In the genomic region with DNA sequence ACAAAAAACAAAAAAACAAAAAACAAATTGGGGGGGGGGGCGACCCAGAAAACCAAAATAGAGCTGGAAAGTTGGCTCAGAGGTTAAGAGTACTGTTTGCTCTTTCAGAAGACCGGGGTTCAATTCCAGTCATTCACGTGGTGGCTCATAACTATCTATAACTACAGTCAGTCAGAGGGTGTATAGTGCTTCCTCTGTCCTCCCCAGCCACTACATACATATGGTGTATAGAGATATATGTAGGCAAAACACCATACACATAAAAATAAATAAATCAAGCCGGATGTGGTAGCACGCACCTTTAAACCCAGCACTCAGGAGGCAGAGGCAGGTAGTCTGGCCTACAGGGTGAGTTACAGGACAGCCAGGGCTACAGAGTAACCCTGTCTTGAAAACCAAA, we compare ENCODE assay signal across 20 mouse cellular contexts. TPM values are rescaled to one million over a fixed set of nuclear protein-coding genes. Genes with fewer than 3 reads are reported as not detected.
DNase-seq lines count a peak whose midpoint lies in the region; ATAC-seq and TF ChIP-seq lines count a peak whose summit lies in the region.
"Had no signal": no experiment of that assay in that cellular context is flagged by ENCODE, and none has a peak within 500 bp of the region (broad histone marks: within the 10 kb centered on the region; RNA-seq: fewer than 3 reads in every experiment).

No protein-coding gene starts in this region.

- H3K4me3 ChIP-seq in liver, embryonic 11.5 days (ENCODE audit: low read depth, low read length): no peak overlapping the region
- no peak overlapping the region for H3K4me3 ChIP-seq in liver, embryonic 13.5 days (replicated peaks)
- no peak overlapping the region for H3K4me3 ChIP-seq in liver, postnatal 0 days (ENCODE audit: low read depth, low read length)
- H3K4me3 ChIP-seq: embryonic facial prominence, embryonic 12.5 days; forebrain, embryonic 13.5 days; gastrocnemius, adult 2 months; heart, embryonic 13.5 days; hindbrain, embryonic 13.5 days had no signal

- H3K9ac ChIP-seq in liver, embryonic 11.5 days (ENCODE audit: low read depth, low read length): no peak overlapping the region
- H3K9ac ChIP-seq in liver, embryonic 13.5 days: no peak overlapping the region
- H3K9ac ChIP-seq in liver, postnatal 0 days (replicated peaks): no peak overlapping the region
- H3K9ac ChIP-seq: embryonic facial prominence, embryonic 12.5 days; forebrain, embryonic 13.5 days; heart, embryonic 13.5 days; hindbrain, embryonic 13.5 days had no signal

- peak; percentile 60; the same call in 1 of the 2 replicates for ATAC-seq in liver, embryonic 11.5 days (replicated peaks; ENCODE audit: low FRiP score)
- peak; percentile 73 for ATAC-seq in liver, embryonic 13.5 days (ENCODE audit: low read depth)
- ATAC-seq in liver, postnatal 0 days: peak; percentile 83
- ATAC-seq: activated CD4-positive, CD25-positive, alpha-beta regulatory T cell, adult 4 months; forebrain, embryonic 13.5 days; hindbrain, postnatal 0 days; Patski had no signal

- no peak for TF ChIP-seq CTCF in liver, postnatal 0 days (IDR thresholded peaks at IDR 0.05; ENCODE audit: low read depth)

- peaks cover 3% of the 10 kb centered on the region; the same call in 1 of the 2 replicates for H3K4me1 ChIP-seq in liver, embryonic 11.5 days (replicated peaks; ENCODE audit: control insufficient read depth, insufficient read depth, low read length)
- H3K4me1 ChIP-seq in liver, embryonic 13.5 days (replicated peaks): peaks cover 15% of the 10 kb centered on the region
- H3K4me1 ChIP-seq in liver, postnatal 0 days (ENCODE audit: insufficient read depth): no peaks in the 10 kb centered on the region
- H3K4me1 ChIP-seq: embryonic facial prominence, embryonic 12.5 days; forebrain, embryonic 13.5 days; hindbrain, embryonic 13.5 days had no signal

- TF ChIP-seq EP300 in liver, postnatal 0 days (IDR thresholded peaks at IDR 0.05; ENCODE audit: low read depth): no peak

- H3K27ac ChIP-seq in liver, embryonic 11.5 days (ENCODE audit: low read depth, low read length): no peak overlapping the region
- peak overlapping the region; percentile 66 for H3K27ac ChIP-seq in liver, embryonic 13.5 days
- no peak overlapping the region for H3K27ac ChIP-seq in liver, postnatal 0 days (ENCODE audit: low read depth)
- H3K27ac ChIP-seq: embryonic facial prominence, embryonic 12.5 days; forebrain, embryonic 13.5 days; gastrocnemius, adult 2 months; heart, embryonic 13.5 days; hindbrain, embryonic 13.5 days; hindbrain, postnatal 0 days had no signal

- no peak overlapping the region for H3K4me2 ChIP-seq in liver, embryonic 11.5 days
- H3K4me2 ChIP-seq in liver, embryonic 13.5 days: no peak overlapping the region
- no peak overlapping the region for H3K4me2 ChIP-seq in liver, postnatal 0 days (ENCODE audit: low read depth, low read length)
- H3K4me2 ChIP-seq: embryonic facial prominence, embryonic 12.5 days; forebrain, embryonic 13.5 days; heart, embryonic 13.5 days; hindbrain, embryonic 13.5 days had no signal

- no peaks in the 10 kb centered on the region for H3K9me3 ChIP-seq in liver, embryonic 11.5 days (ENCODE audit: control insufficient read depth, low read length)
- no peaks in the 10 kb centered on the region for H3K9me3 ChIP-seq in liver, embryonic 13.5 days (replicated peaks)
- H3K9me3 ChIP-seq in liver, postnatal 0 days (ENCODE audit: low read length): no peaks in the 10 kb centered on the region
- H3K9me3 ChIP-seq: embryonic facial prominence, embryonic 12.5 days; forebrain, embryonic 13.5 days; heart, embryonic 13.5 days; hindbrain, embryonic 13.5 days had no signal

- WGBS in liver, embryonic 11.5 days: 77% methylated on average over 5 of the region's 5 CpGs
- 57% methylated on average over 5 of the region's 5 CpGs for WGBS in liver, embryonic 13.5 days (ENCODE audit: insufficient replicate concordance)
- 68% methylated on average over 5 of the region's 5 CpGs for WGBS in liver, postnatal 0 days (ENCODE audit: insufficient replicate concordance)

- peaks cover 26% of the 10 kb centered on the region for H3K36me3 ChIP-seq in liver, embryonic 11.5 days (ENCODE audit: control insufficient read depth, insufficient read depth, low read length)
- H3K36me3 ChIP-seq in liver, embryonic 13.5 days: peaks cover 40% of the 10 kb centered on the region
- peaks cover 46% of the 10 kb centered on the region for H3K36me3 ChIP-seq in liver, postnatal 0 days (replicated peaks; ENCODE audit: insufficient read depth, low read length)

- no peak for DNase-seq in liver, embryonic 11.5 days (ENCODE audit: low spot score)
- no peak for DNase-seq in liver
- DNase-seq in liver, embryonic 13.5 days: no peak
- DNase-seq in liver, postnatal 0 days: no peak
- no peak for DNase-seq in lung, postnatal 4 days
- no peak for DNase-seq in kidney, postnatal 36 days
- no peak for DNase-seq in spleen, postnatal 36 days (ENCODE audit: low spot score in 2 of 2)
- DNase-seq: adrenal gland, postnatal 14 days; cerebellum, adult 2 months; cerebellum, postnatal 10 days; gastrocnemius, adult 2 months; gastrocnemius, postnatal 25 days; heart, postnatal 36 days had no signal

- no peaks in the 10 kb centered on the region for H3K27me3 ChIP-seq in liver, embryonic 11.5 days (replicated peaks; ENCODE audit: control insufficient read depth, insufficient read depth, low read length)
- H3K27me3 ChIP-seq in liver, embryonic 13.5 days: no peaks in the 10 kb centered on the region
- H3K27me3 ChIP-seq in liver, postnatal 0 days (ENCODE audit: insufficient read depth, low read length): no peaks in the 10 kb centered on the region
- H3K27me3 ChIP-seq: embryonic facial prominence, embryonic 12.5 days; forebrain, embryonic 13.5 days; heart, embryonic 13.5 days; hindbrain, embryonic 13.5 days; Patski had no signal

RNA-seq across cellular contexts. Expression of gene Syt2, which starts 31.9 kb away (rescaled TPM):
- 0.12 and 0.22 TPM in 2 replicates for polyA plus RNA-seq in liver, embryonic 11.5 days (2014; fragmentation: Nextera tagmentation; extraction: Ambion mirVana)
- 0.08 TPM in 2 replicates for polyA plus RNA-seq in liver, embryonic 13.5 days (2015; fragmentation: Nextera tagmentation; extraction: Ambion mirVana)
- not detected in 2 replicates for polyA plus RNA-seq in liver, postnatal 0 days (2015; fragmentation: Nextera tagmentation; extraction: Ambion mirVana)

RNA-seq across cellular contexts. Expression of gene Kdm5b, which starts 54.6 kb away (rescaled TPM):
- polyA plus RNA-seq in liver, embryonic 11.5 days (2014; fragmentation: Nextera tagmentation; extraction: Ambion mirVana): 30.8 and 32.9 TPM in 2 replicates
- 7.6 and 7.7 TPM in 2 replicates for polyA plus RNA-seq in liver, embryonic 13.5 days (2015; fragmentation: Nextera tagmentation; extraction: Ambion mirVana)
- 5.8 and 6.4 TPM in 2 replicates for polyA plus RNA-seq in liver, postnatal 0 days (2015; fragmentation: Nextera tagmentation; extraction: Ambion mirVana)
